Mouse (Mus musculus): ENCODE measurements around the gene Rgs12. TPM values are rescaled to one million over a fixed set of nuclear protein-coding genes. Genes with fewer than 3 reads are reported as not detected.

Rgs12 gene
- polyA plus RNA-seq, 1 experiment from 2014 or later = 53.8 TPM

Small RNA genes lying within 50 kb of the gene (microRNA-seq; reads per million reads assigned to microRNA genes)
- 6.2 reads per million, percentile 11 among the genes with 10 or more reads in this experiment for gene Mir3097

Other genes starting within 250 kb of the Rgs12 start
- 15.1 and 17.1 TPM in 2 replicates for gene Htt, start 187.7 kb upstream of the Rgs12 start, polyA plus RNA-seq (2016; fragmentation: Nextera tagmentation; extraction: Ambion mirVana)
- gene Msantd1, start 41.4 kb upstream of the Rgs12 start, polyA plus RNA-seq (2016; fragmentation: Nextera tagmentation; extraction: Ambion mirVana) = 0.25 and 0.46 TPM in 2 replicates
- 0.15 TPM in 1 of 2 replicates, not detected in the other for gene Hgfac, start 92.1 kb downstream of the Rgs12 start, polyA plus RNA-seq (2016; fragmentation: Nextera tagmentation; extraction: Ambion mirVana)
- gene Dok7, start 107.3 kb downstream of the Rgs12 start, polyA plus RNA-seq (2016; fragmentation: Nextera tagmentation; extraction: Ambion mirVana) = 0.26 and 0.31 TPM in 2 replicates
- 54.6 and 58.5 TPM in 2 replicates for gene Lrpap1, start 156.3 kb downstream of the Rgs12 start, polyA plus RNA-seq (2016; fragmentation: Nextera tagmentation; extraction: Ambion mirVana)